Mouse (Mus musculus) megakaryocyte, embryonic 14.5 days (primary cell): ENCODE results near the gene Olfr1506.
"Not testable (repeated sequence)": the region's sequence is repeated elsewhere in the genome, so short reads cannot be mapped to it uniquely, and the experiment has no call there.

Experiments
- FLI1 ChIP-seq: IDR thresholded peaks from 2 replicates; pipeline ENCODE4 v1.6.1; 2012; ENCODE audit warnings: low read length, inconsistent platforms, mixed read lengths
- GATA1 ChIP-seq: IDR thresholded peaks from 3 replicates; pipeline ENCODE4 v1.6.1; 2012; ENCODE audit warnings: mixed read lengths, low read length, inconsistent platforms, borderline replicate concordance

GRCm38 (mm10) chr2:90186082-90186481 is 38.2 kb downstream of the Olfr1506 start:
- TF ChIP-seq GATA1, FLI1: not testable (repeated sequence)
